Mouse (Mus musculus): ENCODE results near the gene Ccdc151. TPM values are rescaled to one million over a fixed set of nuclear protein-coding genes. Genes with fewer than 3 reads are reported as not detected.

The Ccdc151 gene
- polyA plus RNA-seq, 1 experiment from 2014 or later: 0.53 TPM

- H3K4me1 ChIP-seq (ENCODE audit: control insufficient read depth, insufficient read depth, low read length): peaks cover 28% of the 10 kb centered on the region
- peak overlapping the region; percentile 69 for H3K4me2 ChIP-seq (ENCODE audit: low read depth, low read length)
- H3K27ac ChIP-seq (ENCODE audit: low read length): no peak overlapping the region
- peak; percentile 81 for ATAC-seq (ENCODE audit: insufficient read depth, low FRiP score)
- peaks cover 20% of the 10 kb centered on the region for H3K27me3 ChIP-seq (ENCODE audit: control insufficient read depth, insufficient read depth, low read length)
- H3K9me3 ChIP-seq (replicated peaks; ENCODE audit: control insufficient read depth, low read length): no peaks in the 10 kb centered on the region
- peak overlapping the region; percentile 45 for H3K4me3 ChIP-seq (replicated peaks; ENCODE audit: low read length)
- 4% methylated on average over 34 of the region's 34 CpGs for WGBS
- H3K9ac ChIP-seq (ENCODE audit: low read length): peak overlapping the region; percentile 64
- H3K36me3 ChIP-seq (ENCODE audit: control insufficient read depth, insufficient read depth, low read length): no peaks in the 10 kb centered on the region
Measured at GRCm38 (mm10) chr9:21962416-21963059, 39.9 kb downstream of the Ccdc151 start.

DNA sequence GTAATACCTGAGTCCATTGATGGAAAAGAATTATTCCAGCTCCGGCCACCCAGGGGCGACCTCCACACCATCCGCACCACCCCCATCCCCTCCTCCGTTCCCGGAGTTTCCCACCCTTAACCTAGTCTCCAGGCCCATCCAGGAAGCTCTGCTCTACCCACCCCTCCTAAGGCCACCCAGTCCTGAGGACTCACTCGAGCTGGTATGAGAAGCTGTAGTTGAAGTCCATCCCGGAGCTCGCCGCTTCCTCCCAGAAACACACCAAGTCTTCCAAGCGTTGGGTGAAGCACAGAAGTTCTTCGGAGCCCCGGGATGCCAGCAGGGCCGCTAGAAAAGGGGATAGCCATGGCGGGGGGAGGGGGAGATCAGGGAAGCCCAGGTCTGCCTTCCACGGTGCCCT is 40.4 kb downstream of the Ccdc151 start:
- Histone ChIP-seq H3K36me3 (ENCODE audit: control insufficient read depth, insufficient read depth, low read length) (no peaks in the 10 kb centered on the region), H3K4me1 (ENCODE audit: control insufficient read depth, insufficient read depth, low read length) (peaks cover 28% of the 10 kb centered on the region), H3K27me3 (ENCODE audit: control insufficient read depth, insufficient read depth, low read length) (peaks cover 20% of the 10 kb centered on the region), H3K4me3 (replicated peaks; ENCODE audit: low read length) (peak overlapping the region; percentile 45), H3K27ac (ENCODE audit: low read length) (no peak overlapping the region), H3K4me2 (ENCODE audit: low read depth, low read length) (peak overlapping the region; percentile 69), H3K9me3 (replicated peaks; ENCODE audit: control insufficient read depth, low read length) (no peaks in the 10 kb centered on the region), H3K9ac (ENCODE audit: low read length) (peak overlapping the region; percentile 64)
- WGBS: under 1% methylated on average over 15 of the region's 15 CpGs
- ATAC-seq (ENCODE audit: insufficient read depth, low FRiP score): no peak

DNA sequence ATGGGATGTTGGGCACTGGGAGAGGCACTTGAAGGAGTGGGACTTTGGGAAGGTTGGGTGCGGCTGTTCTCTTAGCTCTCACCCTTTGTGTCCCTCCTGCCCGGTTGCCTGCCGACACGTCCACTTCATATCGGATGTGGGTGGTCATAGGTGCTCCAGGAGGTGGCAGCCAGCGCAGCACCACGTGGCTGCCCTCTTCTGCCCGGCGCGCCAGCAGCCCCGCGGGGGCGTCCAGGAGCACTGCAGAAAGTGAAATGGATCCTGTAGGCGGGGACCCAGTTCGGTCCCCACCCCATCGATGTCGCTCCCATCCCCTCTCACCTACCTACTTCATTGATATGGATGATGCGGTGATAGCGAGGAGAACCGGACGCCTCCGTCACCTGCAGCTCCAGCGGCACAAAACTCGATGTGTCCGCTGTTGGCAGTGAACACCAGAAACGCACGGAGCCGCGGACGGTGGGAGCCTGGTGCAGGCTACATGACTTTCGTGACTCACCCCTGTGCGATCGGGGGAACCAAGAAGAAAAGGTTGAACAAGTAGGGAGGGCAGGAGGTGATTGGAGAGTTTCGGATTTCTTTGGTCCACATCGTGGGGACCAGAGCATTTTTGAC is 41.0 kb downstream of the Ccdc151 start:
- no peaks in the 10 kb centered on the region for H3K36me3 ChIP-seq (ENCODE audit: control insufficient read depth, insufficient read depth, low read length)
- peaks cover 20% of the 10 kb centered on the region for H3K27me3 ChIP-seq (ENCODE audit: control insufficient read depth, insufficient read depth, low read length)
- H3K4me1 ChIP-seq (ENCODE audit: control insufficient read depth, insufficient read depth, low read length): peaks cover 28% of the 10 kb centered on the region
- H3K9ac ChIP-seq (ENCODE audit: low read length): peak overlapping the region; percentile 64; the same call in 1 of the 2 replicates
- 3% methylated on average over 35 of the region's 35 CpGs for WGBS
- peak overlapping the region; percentile 45 for H3K4me3 ChIP-seq (replicated peaks; ENCODE audit: low read length)
- H3K9me3 ChIP-seq (replicated peaks; ENCODE audit: control insufficient read depth, low read length): no peaks in the 10 kb centered on the region
- ATAC-seq (ENCODE audit: insufficient read depth, low FRiP score): no peak
- no peak overlapping the region for H3K27ac ChIP-seq (ENCODE audit: low read length)
- peak overlapping the region; percentile 69 for H3K4me2 ChIP-seq (ENCODE audit: low read depth, low read length)

DNA sequence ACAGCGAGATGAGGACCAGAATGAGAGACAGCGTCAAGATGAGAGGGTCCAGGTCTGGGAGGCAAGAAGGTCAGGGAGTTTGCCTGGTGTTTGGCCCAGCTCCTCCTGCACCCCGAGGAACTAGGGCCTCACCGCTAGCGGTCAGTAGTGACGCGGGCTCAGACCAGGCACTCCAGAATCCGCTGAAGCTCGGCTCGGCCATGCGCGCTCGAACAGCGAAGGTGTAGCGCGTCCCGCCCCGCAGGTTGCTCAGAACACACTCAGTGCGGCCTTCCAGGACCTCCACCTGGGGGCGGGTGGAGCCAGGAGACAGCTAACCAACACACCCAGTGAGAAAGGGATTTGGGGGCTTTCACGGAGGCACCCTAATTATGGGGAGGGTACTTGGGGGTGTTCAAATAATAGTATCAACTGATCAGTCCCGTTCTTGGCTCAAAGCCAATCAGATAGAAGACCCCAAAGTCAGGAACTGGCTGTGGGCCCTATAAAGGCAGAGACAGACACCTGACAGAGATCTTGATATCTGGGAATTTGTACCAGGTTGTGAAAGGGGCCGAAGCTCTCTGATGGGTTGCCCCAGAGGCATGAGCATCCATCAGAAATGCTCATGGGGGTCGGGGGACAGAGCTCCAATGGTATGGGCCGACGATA is 41.8 kb downstream of the Ccdc151 start:
- ATAC-seq (ENCODE audit: insufficient read depth, low FRiP score): no peak
- no peaks in the 10 kb centered on the region for H3K9me3 ChIP-seq (replicated peaks; ENCODE audit: control insufficient read depth, low read length)
- no peaks in the 10 kb centered on the region for H3K36me3 ChIP-seq (ENCODE audit: control insufficient read depth, insufficient read depth, low read length)
- no peak overlapping the region for H3K9ac ChIP-seq (ENCODE audit: low read length)
- peak overlapping the region; percentile 45; the same call in 1 of the 2 replicates for H3K4me3 ChIP-seq (replicated peaks; ENCODE audit: low read length)
- 13% methylated on average over 26 of the region's 26 CpGs for WGBS
- peaks cover 20% of the 10 kb centered on the region for H3K27me3 ChIP-seq (ENCODE audit: control insufficient read depth, insufficient read depth, low read length)
- no peak overlapping the region for H3K27ac ChIP-seq (ENCODE audit: low read length)
- peaks cover 31% of the 10 kb centered on the region for H3K4me1 ChIP-seq (ENCODE audit: control insufficient read depth, insufficient read depth, low read length)
- H3K4me2 ChIP-seq (ENCODE audit: low read depth, low read length): peak overlapping the region; percentile 69; the same call in 1 of the 2 replicates

DNA sequence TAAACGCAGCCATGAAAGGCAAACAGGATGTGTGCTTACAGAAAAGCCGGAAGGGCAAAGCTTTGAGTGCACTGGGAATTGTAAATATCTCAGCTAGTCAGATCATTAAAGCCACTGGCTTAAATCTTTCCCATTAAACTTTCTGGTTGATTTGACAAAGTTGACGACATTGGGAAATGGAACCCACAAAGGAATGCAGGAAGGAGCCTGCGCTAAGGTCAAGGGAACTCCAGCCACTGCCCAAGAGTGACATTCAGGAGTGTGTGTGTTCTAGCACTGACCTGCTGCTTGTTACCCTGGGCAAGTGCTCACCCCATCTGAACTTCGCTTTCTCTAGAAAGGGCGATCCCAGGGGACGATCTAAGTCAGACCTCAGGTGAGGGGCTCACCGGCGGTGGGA is 42.3 kb downstream of the Ccdc151 start:
- ATAC-seq (ENCODE audit: insufficient read depth, low FRiP score): no peak
- WGBS: 50% methylated on average over 9 of the region's 9 CpGs
- Histone ChIP-seq H3K9me3 (replicated peaks; ENCODE audit: control insufficient read depth, low read length) (no peaks in the 10 kb centered on the region), H3K27ac (ENCODE audit: low read length) (no peak overlapping the region), H3K4me2 (ENCODE audit: low read depth, low read length) (no peak overlapping the region), H3K4me3 (replicated peaks; ENCODE audit: low read length) (no peak overlapping the region), H3K27me3 (ENCODE audit: control insufficient read depth, insufficient read depth, low read length) (peaks cover 20% of the 10 kb centered on the region), H3K4me1 (ENCODE audit: control insufficient read depth, insufficient read depth, low read length) (peaks cover 31% of the 10 kb centered on the region), H3K36me3 (ENCODE audit: control insufficient read depth, insufficient read depth, low read length) (no peaks in the 10 kb centered on the region), H3K9ac (ENCODE audit: low read length) (no peak overlapping the region)

DNA sequence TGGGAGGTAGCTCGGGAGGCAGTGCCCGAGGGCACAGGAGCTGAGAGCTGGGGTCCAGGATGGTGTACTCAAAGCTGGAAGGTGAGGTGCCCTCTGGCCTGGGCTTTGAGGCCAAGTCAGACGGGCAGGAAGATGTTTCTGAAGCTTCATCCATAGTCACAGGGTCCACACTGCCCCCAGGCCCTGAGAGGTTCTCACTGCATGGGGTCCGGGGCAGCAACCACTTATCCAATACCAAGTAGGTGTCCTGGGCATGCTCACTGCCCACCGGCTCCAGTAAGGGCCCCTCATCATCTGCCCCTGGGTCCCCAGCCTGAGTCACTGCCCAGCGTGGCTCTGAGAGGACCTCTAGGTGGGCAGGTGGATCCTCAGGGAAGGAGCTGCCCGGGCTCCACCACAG is 43.2 kb downstream of the Ccdc151 start:
- Histone ChIP-seq H3K27me3 (ENCODE audit: control insufficient read depth, insufficient read depth, low read length) (peaks cover 20% of the 10 kb centered on the region), H3K4me3 (replicated peaks; ENCODE audit: low read length) (no peak overlapping the region), H3K9me3 (replicated peaks; ENCODE audit: control insufficient read depth, low read length) (no peaks in the 10 kb centered on the region), H3K4me1 (ENCODE audit: control insufficient read depth, insufficient read depth, low read length) (peaks cover 31% of the 10 kb centered on the region), H3K4me2 (ENCODE audit: low read depth, low read length) (no peak overlapping the region), H3K27ac (ENCODE audit: low read length) (no peak overlapping the region), H3K9ac (ENCODE audit: low read length) (no peak overlapping the region), H3K36me3 (ENCODE audit: control insufficient read depth, insufficient read depth, low read length) (no peaks in the 10 kb centered on the region)
- ATAC-seq (ENCODE audit: insufficient read depth, low FRiP score): no peak
- WGBS: 87% methylated on average over 7 of the region's 7 CpGs

DNA sequence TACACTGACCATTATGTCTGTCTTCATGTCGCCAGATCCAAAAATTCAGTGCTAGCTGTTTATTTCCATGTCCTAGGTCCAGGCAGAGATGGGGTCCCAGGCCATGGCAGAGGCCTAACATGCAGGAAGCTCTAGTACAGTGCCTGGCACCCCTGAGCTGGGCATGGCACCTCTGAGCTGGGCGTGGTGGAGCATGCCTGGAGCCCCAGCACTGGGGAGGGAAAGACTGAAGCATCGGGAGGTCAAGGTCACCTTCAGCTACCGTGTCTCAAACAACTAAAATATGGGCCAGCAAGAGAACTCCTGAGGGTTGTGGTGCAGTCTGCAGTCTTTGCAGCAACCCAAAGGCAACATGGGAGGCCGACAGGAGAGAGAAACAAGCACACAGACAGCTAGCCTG is 44.1 kb downstream of the Ccdc151 start:
- Histone ChIP-seq H3K36me3 (ENCODE audit: control insufficient read depth, insufficient read depth, low read length) (no peaks in the 10 kb centered on the region), H3K4me2 (ENCODE audit: low read depth, low read length) (no peak overlapping the region), H3K4me3 (replicated peaks; ENCODE audit: low read length) (no peak overlapping the region), H3K9ac (ENCODE audit: low read length) (no peak overlapping the region), H3K27ac (ENCODE audit: low read length) (no peak overlapping the region), H3K4me1 (ENCODE audit: control insufficient read depth, insufficient read depth, low read length) (peaks cover 27% of the 10 kb centered on the region), H3K9me3 (replicated peaks; ENCODE audit: control insufficient read depth, low read length) (no peaks in the 10 kb centered on the region), H3K27me3 (ENCODE audit: control insufficient read depth, insufficient read depth, low read length) (peaks cover 20% of the 10 kb centered on the region)
- ATAC-seq (ENCODE audit: insufficient read depth, low FRiP score): no peak
- WGBS: 76% methylated on average over 5 of the region's 5 CpGs

DNA sequence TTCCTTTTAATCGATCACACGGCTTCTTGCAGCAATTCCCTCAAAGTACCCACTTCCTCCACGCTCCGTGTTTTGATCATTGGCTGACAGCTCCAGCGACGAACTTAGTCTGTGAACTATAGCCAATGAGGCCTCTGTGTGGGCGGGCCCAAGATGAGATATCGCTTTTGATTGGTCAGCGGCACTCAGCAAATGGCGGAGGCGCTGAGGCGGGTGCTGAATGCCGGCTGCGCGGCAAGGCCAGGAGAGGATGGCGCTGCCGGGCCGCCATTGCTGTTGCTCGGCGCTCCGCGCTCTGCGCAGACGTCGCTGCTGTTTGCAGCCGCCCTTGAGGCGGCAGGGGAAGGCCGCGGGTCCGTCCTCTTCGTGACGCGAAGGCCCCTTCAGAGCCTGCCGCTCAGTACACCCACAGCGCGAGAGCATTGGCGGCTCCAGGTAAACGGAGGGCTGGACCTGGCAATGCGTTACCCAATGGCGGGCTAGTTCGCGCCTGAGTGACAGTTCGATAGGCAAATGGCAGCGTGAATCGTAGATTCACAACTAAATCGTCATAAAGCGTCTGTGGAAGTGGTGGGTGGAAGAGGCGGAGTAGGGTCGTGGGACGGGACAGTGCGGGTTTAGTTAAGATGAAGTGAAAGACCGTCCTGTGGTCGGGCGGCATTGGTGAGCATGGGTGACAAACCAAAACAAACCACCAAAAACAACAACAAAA is 46.7 kb downstream of the Ccdc151 start, which contains the start of gene Swsap1:
TSS of gene Swsap1 (plus strand) at position 186 of the 712 bp plus-strand sequence.
- H3K4me2 ChIP-seq (ENCODE audit: low read depth, low read length): peak within 1 kb of the TSS; percentile 72
- ATAC-seq (ENCODE audit: insufficient read depth, low FRiP score): peak; percentile 96
- WGBS: under 1% methylated on average over 54 of the region's 54 CpGs
- H3K9ac ChIP-seq (ENCODE audit: low read length): peak within 1 kb of the TSS; percentile 79
- H3K9me3 ChIP-seq (replicated peaks; ENCODE audit: control insufficient read depth, low read length): no peaks in the 10 kb centered on the region
- H3K4me3 ChIP-seq (replicated peaks; ENCODE audit: low read length): peak within 1 kb of the TSS; percentile 79
- H3K4me1 ChIP-seq (ENCODE audit: control insufficient read depth, insufficient read depth, low read length): peaks cover 4% of the 10 kb centered on the region; the same call in 1 of the 2 replicates
- H3K36me3 ChIP-seq (ENCODE audit: control insufficient read depth, insufficient read depth, low read length): no peaks in the 10 kb centered on the region
- H3K27me3 ChIP-seq (ENCODE audit: control insufficient read depth, insufficient read depth, low read length): peaks cover 5% of the 10 kb centered on the region
- peak within 1 kb of the TSS; percentile 88 for H3K27ac ChIP-seq (ENCODE audit: low read length)

All from stomach, embryonic 16.5 days (tissue).